Mouse (Mus musculus) kidney, embryonic 14.5 days (tissue): Measurements from ENCODE around the gene Prop1. TPM values are rescaled to one million over a fixed set of nuclear protein-coding genes. Genes with fewer than 3 reads are reported as not detected.

Experiments
- ATAC-seq: fragments of 200-750 bp; cut with Nextera tagmentation; 2 replicates; pipeline ENCODE4 v1.8.0; 2017; ENCODE audit warnings: moderate number of reproducible peaks, mild to moderate bottlenecking, moderate TSS enrichment, moderate library complexity; ENCODE audit not compliant: low FRiP score, low TSS enrichment
- H3K27ac ChIP-seq: fragments of 300-500 bp; sonication (generic); 2 replicates; pipeline ENCODE4 v1.5.1; 2014; ENCODE audit warnings: low read depth, mild to moderate bottlenecking, low read length, moderate library complexity, mixed read lengths
- H3K27me3 ChIP-seq: fragments of 300-500 bp; sonication (generic); 2 replicates; pipeline ENCODE4 v1.6.1; 2014; ENCODE audit warnings: mild to moderate bottlenecking, low read length; ENCODE audit not compliant: control insufficient read depth, insufficient read depth
- H3K36me3 ChIP-seq: fragments of 300-500 bp; sonication (generic); 2 replicates; pipeline ENCODE4 v1.6.1; 2014; ENCODE audit warnings: low read length, mixed read lengths; ENCODE audit not compliant: control insufficient read depth, insufficient read depth
- H3K4me1 ChIP-seq: fragments of 300-500 bp; sonication (generic); 2 replicates; pipeline ENCODE4 v1.6.1; 2014; ENCODE audit warnings: low read length, mixed read lengths; ENCODE audit not compliant: control insufficient read depth, insufficient read depth
- H3K4me2 ChIP-seq: fragments of 300-500 bp; sonication (generic); replicated peaks from 2 replicates; pipeline ENCODE4 v1.6.1; 2014; ENCODE audit warnings: low read depth, mild to moderate bottlenecking, low read length
- H3K4me3 ChIP-seq: fragments of 300-500 bp; sonication (generic); 2 replicates; pipeline ENCODE4 v1.5.1; 2014; ENCODE audit warnings: mild to moderate bottlenecking, low read length
- H3K9ac ChIP-seq: fragments of 300-500 bp; sonication (generic); 2 replicates; pipeline ENCODE4 v1.6.1; 2014; ENCODE audit warnings: low read depth, mild to moderate bottlenecking, low read length, moderate library complexity
- H3K9me3 ChIP-seq: fragments of 300-500 bp; sonication (generic); 2 replicates; pipeline ENCODE4 v1.6.1; 2016; ENCODE audit warnings: low read length; ENCODE audit not compliant: control insufficient read depth
- WGBS: fragments of 180-500 bp; shearing (Covaris S2); extraction: QIAGEN DNeasy Blood & Tissue Kit; methylation state at CpG from one replicate; pipeline ENCODE4 v1.1.7; 2014; 5-methylcytosine and 5-hydroxymethylcytosine counted together
- polyA plus RNA-seq: library from polyadenylated mRNA; unstranded; fragments of >200 nt; fragmentation: Nextera tagmentation; extraction: Ambion mirVana; gene quantifications from 2 replicates; pipeline ENCODE4 v1.2.1, GENCODE M21; 2014

Gene Prop1
- polyA plus RNA-seq, 1 experiment from 2014 or later = not detected

- 0 out of 2 replicates have a peak, but pooled peaks cover 2% of the 10 kb centered on the region for H3K9me3 ChIP-seq
- 95% methylated on average over 1 of the region's 1 CpGs for WGBS
- H3K4me3 ChIP-seq = no peak overlapping the region
- H3K9ac ChIP-seq = no peak overlapping the region
- peaks cover 34% of the 10 kb centered on the region for H3K36me3 ChIP-seq
- ATAC-seq = no peak
- H3K4me1 ChIP-seq = no peaks in the 10 kb centered on the region
- no peaks in the 10 kb centered on the region for H3K27me3 ChIP-seq
- H3K27ac ChIP-seq = no peak overlapping the region
- no peak overlapping the region for H3K4me2 ChIP-seq
Measured at GRCm38 (mm10) chr11:50913301-50913700, 40.3 kb downstream of the Prop1 start.

- Histone ChIP-seq H3K4me3 (no peak overlapping the region), H3K9me3 (peaks cover 24% of the 10 kb centered on the region), H3K9ac (no peak overlapping the region), H3K36me3 (peaks cover 79% of the 10 kb centered on the region), H3K27me3 (no peaks in the 10 kb centered on the region), H3K4me1 (no peaks in the 10 kb centered on the region), H3K4me2 (no peak overlapping the region), H3K27ac (no peak overlapping the region)
- WGBS = 92% methylated on average over 5 of the region's 5 CpGs
- ATAC-seq = no peak
Measured at GRCm38 (mm10) chr11:50908136-50908535, 45.4 kb downstream of the Prop1 start.

Other genes starting within 250 kb of the Prop1 start
- 18.8 and 35.7 TPM in 2 replicates for gene Zfp354c, start 126.0 kb downstream of the Prop1 start, polyA plus RNA-seq
- 0.31 and 0.76 TPM in 2 replicates for gene Zfp879, start 112.2 kb downstream of the Prop1 start, polyA plus RNA-seq
- not detected in 2 replicates for gene Grm6, start 103.1 kb downstream of the Prop1 start, polyA plus RNA-seq
- gene Zfp454, start 66.1 kb downstream of the Prop1 start, polyA plus RNA-seq = 8.3 and 9.5 TPM in 2 replicates
- 11.1 and 17.4 TPM in 2 replicates for gene Zfp2, start 37.6 kb downstream of the Prop1 start, polyA plus RNA-seq
- gene Zfp354b, start 22.1 kb downstream of the Prop1 start, polyA plus RNA-seq = 1.2 and 1.7 TPM in 2 replicates
- gene 4933414I15Rik, start 10.0 kb downstream of the Prop1 start, polyA plus RNA-seq = not detected in 2 replicates
- not detected in 2 replicates for gene Olfr1378, start 12.8 kb upstream of the Prop1 start, polyA plus RNA-seq
- not detected in 2 replicates for gene Olfr1377, start 28.2 kb upstream of the Prop1 start, polyA plus RNA-seq
- not detected in 2 replicates for gene Olfr51, start 49.8 kb upstream of the Prop1 start, polyA plus RNA-seq
- not detected in 2 replicates for gene Olfr54, start 60.5 kb upstream of the Prop1 start, polyA plus RNA-seq
- gene Olfr1375, start 94.3 kb upstream of the Prop1 start, polyA plus RNA-seq = not detected in 2 replicates
- 7.5 and 11.7 TPM in 2 replicates for gene Zfp354a, start 105.5 kb upstream of the Prop1 start, polyA plus RNA-seq